Mouse (Mus musculus) Muller cell, postnatal 12 days (primary cell): ENCODE data around the gene Cep57.

ENCODE experiments used
- DNase-seq: peaks from one replicate; pipeline ENCODE4 v3.0.0-alpha.2; 2015; ENCODE audit errors: inconsistent ontology term

Cep57 gene

DNA sequence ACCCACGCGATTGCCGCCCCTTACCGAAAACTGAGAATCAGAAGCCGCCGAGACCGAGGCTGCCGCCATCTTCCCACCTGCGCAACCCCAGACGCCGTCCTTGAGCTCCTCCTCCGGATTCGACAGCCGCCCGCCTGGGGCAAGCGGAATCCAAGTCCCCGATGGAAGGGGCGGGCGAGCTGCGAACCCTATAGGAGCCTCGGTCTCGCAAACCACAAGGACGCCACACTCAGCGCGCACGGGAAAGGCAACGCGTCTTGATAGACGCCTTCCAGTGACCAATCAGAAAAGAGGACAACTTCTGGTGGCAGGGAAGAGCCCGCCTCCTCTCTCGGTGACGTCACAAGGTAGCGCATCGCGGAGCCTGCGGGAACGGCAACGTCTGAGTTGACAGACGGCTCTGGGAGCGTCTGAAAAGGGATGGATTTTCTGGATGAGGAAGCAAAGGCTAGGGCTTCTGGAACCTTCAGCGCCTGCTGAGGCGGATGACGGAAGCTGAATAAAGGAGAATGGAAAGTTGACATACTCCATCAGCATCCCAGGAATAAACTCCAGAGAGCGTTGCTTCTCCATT, at the start of gene Cep57:
Cep57 (minus strand) TSS at position 276 of the 574 bp plus-strand sequence.
- DNase-seq, result peak; percentile 98

DNA sequence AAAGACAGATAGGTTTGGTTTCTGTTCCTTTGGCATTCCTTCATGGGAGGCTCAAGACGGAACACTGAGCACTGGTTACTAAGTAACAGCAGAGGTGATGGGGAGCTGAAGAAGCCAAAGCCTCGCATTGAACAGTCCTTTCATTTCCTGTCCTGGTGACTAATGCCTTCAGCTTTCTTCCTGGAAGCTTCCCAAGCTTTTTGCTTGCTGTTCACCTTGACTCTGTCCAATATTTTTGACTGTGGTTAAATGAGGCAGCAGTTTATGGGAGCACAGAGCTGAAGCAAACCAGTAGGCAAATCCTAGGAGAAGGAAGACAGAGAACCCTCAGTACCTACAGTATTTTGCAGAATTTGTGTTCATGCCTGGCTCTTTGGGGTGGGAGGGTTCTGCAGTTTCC, 48.4 kb upstream of the Cep57 start:
- DNase-seq, result peak; percentile 27

DNA sequence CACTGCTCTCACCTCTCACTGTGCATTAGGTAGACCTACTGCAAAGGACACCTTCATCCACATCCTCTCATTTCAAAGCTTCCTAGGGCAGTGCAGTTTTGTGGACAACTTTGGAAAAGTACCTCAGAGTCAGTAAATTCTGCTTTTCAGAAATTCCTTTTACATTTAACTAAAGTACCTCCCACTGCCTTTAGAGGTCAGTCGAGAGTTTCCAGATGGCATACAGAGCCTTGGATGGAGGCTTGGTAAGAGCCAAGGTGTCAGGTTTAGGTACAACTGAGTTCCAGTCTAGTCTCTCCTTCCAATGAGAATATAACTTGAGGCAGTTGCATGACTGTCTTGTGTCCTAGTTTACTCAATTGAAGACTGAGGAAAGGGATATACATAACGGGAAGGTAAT, 47.5 kb upstream of the Cep57 start:
- no peak for DNase-seq

DNA sequence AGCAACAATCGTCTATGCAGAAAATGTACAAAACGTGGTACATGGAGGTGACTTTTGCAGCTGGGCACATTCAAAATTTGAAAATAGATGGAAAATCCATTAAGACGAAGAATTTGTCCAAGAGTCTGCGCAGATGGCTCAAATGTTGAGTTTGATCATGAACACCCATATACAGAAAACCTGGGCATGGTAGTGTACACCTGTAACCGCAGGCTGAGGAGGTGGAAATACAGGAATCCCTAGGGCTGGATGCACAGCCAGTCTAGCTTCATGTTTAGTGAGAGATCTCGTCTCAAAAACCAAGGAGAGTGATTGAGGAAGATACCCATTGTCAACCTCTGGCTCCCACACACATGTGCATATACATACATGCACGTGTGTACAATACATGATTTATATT, 44.7 kb upstream of the Cep57 start:
- DNase-seq, result no peak

DNA sequence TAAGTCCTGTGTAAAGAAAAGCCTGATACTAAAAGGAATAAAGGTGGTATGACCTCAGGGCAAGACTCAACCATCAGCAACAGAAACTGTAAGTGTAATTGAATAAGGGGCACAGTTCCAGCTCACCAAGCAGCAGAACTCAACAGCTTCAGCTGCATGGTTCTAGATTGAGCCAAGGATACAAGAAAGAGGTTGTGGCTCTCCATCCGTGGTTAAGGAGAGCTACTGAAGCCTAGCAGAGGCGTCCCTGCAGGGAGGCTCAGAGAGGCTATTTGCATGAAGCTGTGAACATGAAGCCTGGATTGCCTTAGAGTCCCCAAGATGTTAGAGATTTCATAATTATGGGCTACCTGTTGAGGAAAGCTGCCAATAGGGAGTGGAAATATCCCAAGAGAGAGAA, 40.7 kb upstream of the Cep57 start:
- no peak for DNase-seq

DNA sequence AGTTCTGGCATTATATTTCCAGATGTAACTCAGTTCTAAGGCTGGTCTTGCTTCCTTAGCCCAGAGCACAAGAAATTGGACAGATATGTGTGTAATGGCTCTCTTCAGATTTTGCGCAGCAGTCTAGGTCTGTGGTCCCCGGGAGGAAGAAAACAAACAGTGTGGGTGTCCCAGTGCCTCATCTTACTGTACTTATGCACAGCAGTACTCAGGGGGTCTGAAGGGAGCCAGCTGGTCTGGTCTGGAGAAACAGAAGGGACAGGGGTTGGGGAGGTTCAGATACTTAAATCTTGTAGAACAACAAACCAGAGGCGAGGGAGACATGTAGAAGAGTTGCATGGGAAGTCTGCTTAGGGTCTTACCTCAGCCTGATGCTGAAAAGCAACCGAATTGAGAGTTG, 29.9 kb upstream of the Cep57 start:
- DNase-seq, result no peak

DNA sequence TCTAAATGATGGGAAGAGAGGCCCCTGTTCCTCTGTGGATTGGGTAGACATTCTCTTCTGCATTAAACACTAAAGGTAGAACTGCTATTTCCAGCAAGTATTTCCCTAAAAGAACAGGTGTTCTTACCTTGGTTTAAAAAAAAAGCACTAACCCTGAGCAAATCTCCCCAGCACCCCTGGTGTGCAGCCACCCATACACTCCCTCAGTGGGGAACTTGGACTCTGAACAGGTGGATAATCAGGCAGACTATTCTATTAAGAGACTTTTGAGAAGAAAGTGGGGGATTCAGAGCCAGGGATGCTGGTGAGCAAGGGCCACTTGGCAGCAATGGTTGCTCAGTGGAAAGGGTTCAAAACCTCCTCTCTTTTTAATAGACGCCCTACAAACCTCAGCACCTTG, 29.3 kb upstream of the Cep57 start:
- DNase-seq, result no peak

DNA sequence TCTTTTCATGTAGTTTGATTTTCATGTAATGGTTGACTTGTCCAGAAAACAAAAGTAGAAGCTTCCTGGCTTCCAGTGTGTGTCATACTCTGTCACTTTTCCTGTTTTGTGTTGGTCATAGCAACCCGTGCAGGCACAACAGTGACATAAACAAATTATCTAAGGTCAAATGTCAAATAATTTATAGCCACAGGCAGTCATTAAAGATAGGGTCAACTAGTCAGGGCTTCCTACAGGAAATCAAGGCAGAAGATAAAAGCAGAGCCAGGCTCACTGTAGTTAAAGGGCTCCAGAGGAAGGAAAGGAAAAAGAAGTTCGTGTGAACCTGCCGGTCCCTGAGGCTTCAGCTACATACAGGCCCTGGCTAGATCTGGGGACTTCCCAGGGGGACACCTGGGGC, 27.0 kb upstream of the Cep57 start:
- DNase-seq, result no peak

DNA sequence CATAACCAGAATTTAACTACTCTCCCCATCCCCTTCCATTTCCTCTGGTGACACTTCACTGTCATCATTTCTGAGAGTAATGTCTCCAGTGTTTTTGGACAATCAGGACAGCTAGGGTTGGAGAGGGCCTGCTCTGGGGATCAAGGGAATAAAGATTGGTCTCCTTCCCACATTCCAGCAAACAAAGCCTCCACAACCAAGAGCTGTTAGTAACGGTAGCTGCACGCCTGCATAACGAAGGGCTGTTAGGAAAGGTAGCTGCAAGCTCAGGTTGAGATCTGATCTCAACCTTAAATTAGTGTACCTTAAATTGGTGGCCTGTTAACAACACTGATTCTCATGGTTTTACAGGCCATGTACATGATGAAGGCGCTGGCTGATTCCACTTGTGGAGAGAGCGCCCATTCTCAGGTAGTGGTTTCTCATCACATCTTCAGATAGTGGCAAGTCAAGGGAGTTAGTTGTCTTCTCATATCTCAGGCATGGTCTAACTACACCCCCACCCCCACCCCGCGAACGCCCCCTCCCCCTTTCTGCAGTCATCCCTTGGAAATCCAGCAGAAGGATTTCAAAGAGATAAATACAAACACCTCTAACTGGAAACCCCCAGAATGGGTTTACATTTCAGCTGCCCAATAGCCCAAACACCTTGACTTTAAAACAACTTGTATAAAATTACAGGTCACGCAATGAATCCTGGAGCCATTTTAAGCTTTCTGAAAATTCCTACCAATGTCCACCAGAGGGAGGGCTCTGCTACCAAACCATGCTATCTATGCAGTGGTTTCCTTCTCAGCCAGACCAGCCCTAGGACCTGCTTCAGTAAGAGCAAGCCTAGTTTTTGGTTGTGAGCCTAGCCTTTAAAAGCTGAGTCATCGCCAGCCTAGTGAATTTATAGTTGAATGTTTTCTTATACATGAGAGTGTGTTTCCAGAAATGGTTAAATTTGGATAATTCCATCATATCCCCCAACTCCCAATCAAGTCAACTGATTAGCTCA, 21.9 kb upstream of the Cep57 start:
- peak; percentile 27 for DNase-seq

DNA sequence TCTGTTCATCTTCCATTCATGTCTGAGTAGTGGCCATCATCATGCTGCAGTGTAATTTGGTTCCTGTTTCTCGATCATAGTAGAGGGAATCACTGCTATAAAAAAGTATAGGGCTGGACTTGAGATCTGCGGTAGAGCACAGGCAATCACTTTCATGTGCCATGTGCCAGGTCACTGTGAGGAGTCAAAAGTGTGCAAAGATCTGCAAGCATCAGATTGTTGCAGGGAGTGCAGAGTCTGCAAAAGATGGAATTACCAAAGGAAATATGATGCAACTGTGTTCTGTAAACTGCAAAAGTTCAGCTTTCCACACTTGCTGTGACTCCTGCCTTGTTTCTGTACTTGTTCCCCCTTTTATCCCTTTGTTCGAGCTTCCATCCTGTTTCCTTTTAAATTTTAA, 20.7 kb upstream of the Cep57 start:
- no peak for DNase-seq

DNA sequence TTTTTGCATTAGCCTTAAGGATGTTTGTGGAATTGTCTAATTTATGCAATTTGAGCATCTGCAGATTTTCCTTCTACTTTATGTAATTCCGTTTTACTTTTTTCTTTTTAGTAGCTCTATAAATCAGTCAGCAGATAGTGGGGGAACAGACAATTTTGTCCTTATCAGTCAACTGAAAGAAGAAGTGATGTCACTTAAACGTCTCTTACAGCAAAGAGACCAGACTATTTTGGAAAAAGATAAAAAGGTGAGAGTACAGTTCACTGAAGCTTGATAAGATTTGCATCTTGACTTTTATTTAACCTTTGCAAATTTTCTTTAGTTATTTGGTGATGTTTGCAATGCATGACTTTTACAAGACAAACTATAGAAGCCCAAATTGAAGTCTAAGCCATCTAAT, 9.8 kb upstream of the Cep57 start:
- DNase-seq, result no peak

DNA sequence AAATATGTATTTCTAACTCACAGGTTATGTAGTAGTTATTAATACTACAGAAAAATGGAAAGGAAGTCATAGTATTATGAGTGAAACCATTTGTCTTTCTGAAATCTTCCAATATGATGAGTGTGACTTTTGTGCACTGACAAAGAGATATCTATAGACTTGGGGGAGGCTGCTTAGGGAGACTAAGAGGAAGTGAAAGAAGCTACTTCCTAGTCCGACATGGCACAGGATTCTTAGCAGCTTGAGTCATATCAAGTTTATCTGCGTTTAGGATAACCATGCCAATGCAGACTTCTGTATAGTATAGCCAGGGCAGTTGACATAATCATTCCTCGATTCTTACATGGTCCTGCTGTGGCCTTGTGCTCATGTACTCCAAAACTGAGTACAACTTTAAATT, 8.3 kb upstream of the Cep57 start:
- no peak for DNase-seq

DNA sequence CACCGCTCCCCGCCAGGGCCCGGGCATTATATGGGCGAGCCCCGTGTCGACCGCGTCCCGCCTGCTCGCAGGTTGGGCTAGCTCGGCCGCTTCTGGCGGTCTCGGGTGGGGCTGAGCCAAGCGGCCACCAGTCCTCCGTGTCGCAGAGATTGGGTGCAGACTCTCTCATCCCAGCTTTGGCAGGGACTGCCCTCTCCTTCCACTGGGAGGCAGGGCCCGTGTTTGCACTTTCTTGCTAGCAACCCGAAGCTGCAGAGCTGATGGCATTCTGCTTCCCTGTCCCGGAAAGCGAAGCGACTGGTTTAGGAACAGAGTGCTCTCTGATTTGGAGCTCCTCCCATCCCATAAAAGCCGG, 1.2 kb upstream of the Cep57 start:
- peak; percentile 78 for DNase-seq

DNA sequence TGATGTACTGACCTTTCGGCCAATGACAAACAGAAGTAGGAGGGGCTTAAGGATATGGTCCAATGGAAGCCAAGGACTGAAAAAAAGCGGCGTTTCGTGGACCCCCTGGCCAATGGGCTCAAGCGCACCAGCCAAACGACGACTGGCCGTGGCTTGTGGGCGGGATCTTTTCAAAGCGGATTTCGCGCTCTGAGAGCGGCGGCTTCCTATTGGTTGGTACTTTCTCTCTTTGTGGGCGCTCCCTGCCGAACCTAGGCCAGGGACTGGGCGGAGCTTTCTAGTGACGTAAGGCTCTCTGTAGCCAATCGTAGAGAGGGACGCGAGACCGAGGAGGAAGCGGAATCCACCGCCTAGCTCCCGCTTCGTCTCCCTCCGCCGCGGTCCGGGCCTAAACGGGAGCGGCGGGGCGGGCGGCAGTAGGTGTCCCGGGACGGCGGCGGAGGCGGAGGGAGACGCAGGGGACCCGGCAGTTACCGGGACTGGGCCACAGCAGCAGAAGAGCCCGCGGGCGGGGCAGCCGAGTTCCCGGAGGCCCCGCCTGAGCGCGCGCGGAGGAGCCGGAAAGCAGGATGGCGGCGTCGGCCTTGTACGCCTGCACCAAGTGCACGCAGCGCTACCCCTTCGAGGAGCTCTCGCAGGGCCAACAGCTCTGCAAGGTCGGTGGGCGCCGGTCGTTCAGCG, 639 bp upstream of the Cep57 start, which contains the start of gene Fam76b:
Fam76b (plus strand) TSS at position 311 of the 681 bp plus-strand sequence.
- peak; percentile 99 for DNase-seq

DNA sequence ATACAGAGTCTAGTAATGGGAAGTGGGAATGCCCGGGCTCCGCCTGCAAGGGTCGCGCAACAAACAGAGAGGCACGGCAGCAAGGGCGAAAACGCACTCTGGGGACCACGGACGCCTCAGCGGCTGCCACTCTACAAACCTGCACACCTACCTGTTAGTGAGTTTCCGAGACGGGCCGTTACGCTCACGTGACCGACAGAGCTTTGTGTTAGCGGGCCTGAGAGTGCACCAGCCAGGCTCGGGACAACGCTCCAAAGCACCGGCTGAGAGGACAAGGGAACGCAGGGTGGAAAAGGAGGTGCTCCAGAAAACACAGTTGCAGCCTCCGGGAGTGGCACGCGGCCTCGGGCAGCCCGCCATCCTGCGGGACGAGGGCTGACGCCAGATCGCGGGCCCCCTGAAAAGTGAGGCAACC, 509 bp downstream of the Cep57 start:
- DNase-seq, result no peak

DNA sequence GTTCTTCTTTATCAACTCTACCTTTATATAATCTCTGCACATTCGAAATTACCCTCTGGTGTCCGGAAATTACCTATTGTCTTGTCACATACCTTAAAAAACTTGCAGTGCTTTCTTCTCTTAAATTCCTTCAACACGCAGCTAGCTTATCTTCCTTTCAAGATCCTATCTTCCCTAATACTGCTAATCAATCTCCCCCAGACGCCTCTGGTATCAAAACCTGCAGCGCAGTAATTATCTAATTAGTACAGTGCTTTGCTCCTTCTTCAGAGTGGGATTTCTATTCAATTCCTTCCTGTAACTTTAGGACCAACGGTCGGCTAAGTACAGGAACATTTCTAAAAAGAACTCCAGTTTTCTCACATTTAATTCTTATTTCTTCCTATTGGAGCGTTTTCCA, 1.0 kb downstream of the Cep57 start:
- DNase-seq, result no peak

DNA sequence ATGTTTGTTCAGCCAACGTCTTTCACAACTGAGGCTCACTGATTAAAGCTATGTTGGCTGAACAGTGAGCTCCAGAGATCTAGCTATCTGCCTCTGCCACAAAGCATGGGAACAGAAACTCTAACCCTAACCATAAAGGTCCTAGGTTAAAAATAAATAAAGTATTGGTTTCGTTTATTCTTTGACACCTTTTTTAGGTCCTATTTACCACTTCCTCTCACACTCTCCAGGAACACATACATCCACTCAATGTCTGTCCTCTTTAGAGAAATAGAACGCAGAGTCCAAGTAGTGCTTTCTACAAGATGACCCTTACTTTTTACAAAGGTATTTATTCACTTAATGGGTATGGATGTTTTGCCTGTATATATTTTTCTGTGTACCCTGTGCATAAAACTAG, 6.1 kb downstream of the Cep57 start:
- no peak for DNase-seq

DNA sequence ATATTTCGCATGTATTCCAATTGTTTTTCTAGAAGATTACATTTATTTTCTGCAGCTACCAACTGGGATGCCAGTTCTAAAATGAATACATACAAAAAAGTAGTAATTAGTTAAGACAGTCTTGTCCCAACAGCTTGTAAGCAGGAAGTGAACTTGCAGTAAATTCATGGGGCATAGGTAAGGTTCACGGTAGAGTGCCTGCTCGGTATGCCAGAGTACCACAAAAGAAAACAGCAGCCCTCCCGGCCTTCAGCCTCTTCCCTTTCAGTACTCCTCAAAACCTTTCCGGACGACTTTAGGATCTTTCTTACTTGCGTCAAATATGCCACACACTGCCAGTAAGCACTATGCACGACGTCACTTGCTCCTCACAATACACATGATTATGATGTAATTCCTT, 8.5 kb downstream of the Cep57 start:
- no peak for DNase-seq

DNA sequence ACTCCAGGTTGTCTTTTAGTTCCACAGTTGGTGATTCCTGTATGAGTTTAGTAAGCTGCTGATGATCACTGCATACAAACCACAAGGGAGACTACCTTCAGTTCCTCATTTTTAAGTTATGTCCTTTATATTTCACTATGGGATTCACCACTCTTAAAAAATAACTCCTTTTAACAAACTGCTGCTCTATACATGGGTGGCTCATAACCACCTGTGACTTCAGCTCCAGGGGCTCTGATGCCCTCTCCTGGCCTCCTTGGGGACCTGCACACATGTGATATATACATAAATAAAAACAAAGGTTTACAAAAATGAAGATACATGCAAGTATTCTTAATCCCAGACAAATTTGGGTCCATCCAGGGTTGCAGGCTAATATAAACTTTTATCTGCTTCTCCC, 17.0 kb downstream of the Cep57 start:
- DNase-seq, result no peak

DNA sequence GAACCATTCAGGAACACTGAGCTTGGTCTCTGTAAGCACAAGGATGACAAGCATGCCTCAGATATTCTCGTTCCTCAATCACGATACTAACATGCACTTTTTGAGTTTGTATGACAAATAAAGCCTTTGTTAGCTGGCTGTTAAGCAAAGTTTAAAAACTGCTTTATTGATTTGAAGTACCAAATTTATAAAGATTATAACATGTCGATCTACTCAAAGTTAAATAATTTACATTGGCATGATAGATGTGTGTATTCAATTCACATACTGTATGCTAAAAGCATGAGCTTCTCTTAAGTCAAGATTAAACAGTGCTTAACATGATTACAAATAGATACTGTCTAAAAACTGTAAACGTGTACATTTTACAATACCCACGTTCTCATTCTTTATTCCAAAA, 19.2 kb downstream of the Cep57 start:
- DNase-seq, result no peak

DNA sequence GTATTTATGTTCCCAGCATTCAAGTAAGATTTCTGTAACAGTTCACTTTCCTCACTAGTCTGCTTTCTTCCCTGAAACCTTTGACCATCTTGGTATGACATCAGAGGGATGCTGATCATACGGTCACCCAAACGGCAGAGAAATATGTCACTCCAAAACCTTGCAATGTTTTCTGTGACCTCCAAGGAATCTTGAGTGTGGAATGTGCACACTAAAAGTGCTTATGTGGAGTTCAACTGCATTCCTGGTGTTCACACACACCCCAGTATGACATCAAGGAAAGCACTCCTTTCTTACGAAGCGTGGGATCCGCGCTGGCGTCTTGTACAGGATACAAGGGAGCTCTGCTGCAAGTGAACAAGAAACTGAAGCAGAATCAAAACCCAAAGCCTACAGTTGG, 20.1 kb downstream of the Cep57 start:
- no peak for DNase-seq

DNA sequence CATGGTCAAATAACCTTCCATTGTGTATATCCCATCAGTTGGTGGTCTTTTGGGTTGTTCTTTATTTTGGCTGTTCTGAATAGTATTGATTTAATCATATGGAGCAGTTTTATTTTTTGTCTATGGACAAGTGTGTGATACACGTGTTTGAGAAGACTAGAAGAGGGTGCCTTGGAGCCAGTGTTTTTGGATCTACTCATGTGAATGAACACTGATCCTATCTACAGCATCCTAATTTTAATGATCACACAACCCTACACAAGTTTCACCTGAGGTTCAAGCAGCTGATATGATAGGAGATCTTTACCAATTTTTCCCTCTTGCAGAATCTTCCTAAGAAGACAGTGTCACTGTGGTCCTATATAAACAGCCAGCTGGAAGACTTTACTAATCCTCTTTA, 22.4 kb downstream of the Cep57 start:
- no peak for DNase-seq

DNA sequence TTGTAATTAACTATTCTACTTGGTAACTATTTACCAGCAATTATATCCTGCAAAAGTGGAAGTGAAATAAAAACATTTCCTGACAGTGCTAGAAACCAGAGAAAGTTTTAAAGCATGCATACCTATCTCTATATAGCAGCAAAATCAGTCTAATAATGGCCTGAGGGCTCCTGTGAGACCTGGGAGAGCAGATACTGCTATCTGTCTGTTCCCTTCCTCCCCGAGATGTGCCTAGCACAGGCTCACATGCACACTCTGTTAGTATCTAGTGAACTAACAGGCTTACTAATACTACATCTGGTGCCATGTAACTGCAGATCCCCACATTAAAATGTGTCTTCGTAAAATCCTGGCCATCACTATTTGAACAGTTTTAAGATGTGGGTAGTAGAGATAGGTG, 32.2 kb downstream of the Cep57 start:
- no peak for DNase-seq
